Mouse (Mus musculus): ENCODE measurements around the gene Pira2.
"Not testable (repeated sequence)": the region's sequence is repeated elsewhere in the genome, so short reads cannot be mapped to it uniquely, and the experiment has no call there.

Gene Pira2

DNA sequence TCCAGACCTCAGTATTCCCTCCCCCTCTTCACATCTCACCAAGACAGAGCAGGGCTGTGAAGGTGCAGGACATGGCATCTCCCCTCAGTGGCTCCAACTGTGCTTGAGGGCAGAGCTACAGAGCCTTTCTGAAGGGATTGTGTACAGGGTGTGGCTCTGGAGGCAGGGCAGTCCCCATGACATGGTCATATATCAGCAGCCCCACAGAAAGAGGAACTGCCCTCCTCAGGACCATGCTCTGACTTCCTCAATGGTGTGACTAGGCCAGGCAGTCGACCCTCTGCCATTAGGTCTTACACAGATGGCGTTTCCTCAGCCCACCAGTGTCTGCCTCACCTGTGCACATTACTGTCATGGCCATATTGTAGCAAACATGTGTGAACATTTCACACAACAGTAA lies at the start of gene Pira2:
TSS of gene Pira2 (minus strand) at position 101 of the 400 bp plus-strand sequence.
- not testable (repeated sequence) for DNase-seq (ENCODE audit: extremely low spot score, low spot score)

- not testable (repeated sequence) for DNase-seq (ENCODE audit: extremely low spot score, low spot score)
These were observed 30.2 kb upstream of the Pira2 start for GRCm38 (mm10) chr7:3875032-3875431.

DNA sequence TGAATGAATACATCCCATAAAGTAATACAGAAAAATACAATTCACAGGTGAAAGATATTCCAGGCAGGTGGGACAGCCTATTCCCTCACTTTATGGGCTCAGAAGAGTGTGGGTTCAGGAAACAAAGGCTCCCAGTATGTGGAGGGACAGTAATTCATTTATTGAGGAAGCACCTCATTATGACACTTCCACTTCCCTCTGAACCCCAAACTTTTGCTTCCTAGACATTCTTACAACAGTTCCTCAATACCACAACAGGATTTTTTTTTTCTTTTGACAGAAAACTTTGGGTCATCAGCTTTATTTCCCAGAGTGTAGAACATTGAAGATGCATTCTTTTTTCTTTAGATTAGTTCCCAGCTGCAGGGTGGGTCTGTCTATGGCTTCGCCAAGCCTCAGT lies 7.0 kb downstream of the Pira2 start:
- not testable (repeated sequence) for DNase-seq (ENCODE audit: extremely low spot score, low spot score)

DNA sequence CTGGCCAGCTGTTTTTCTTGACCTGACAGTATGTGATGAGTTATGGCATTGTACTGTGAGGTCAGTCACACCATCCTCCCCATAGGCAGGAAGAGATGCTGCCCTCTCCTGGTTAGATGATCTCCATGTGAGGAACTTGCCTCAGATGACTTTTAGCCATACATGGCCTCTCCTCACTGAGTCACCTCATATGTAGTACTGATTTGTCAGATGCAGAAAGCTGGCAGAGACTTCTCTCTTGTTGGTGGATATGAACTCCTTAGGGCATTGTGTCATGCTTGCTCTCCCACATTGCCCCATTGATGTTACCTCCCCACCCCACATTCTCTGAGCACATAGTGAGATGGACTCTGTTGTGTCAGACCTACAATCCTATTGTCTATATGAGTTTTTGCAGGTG lies 14.2 kb downstream of the Pira2 start:
- DNase-seq (ENCODE audit: extremely low spot score, low spot score), result not testable (repeated sequence)

DNA sequence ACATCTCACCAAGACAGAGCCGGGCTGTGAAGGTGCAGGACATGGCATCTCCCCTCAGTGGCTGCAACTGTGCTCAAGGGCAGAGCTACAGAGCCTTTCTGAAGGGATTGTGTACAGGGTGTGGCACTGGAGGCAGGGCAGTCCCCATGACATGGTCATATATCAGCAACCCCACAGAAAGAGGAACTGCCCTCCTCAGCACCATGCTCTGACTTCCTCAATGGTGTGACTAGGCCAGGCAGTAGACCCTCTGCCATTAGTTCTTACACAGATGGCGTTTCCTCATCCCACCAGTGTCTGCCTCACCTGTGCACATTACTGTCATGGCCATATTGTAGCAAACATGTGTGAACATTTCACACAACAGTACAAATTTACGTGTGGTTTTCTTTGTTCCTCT lies 19.3 kb downstream of the Pira2 start, which contains the start of gene Gm15448:
TSS of gene Gm15448 (minus strand) at position 89 of the 400 bp plus-strand sequence.
- DNase-seq (ENCODE audit: extremely low spot score, low spot score), result not testable (repeated sequence)

- not testable (repeated sequence) for DNase-seq (ENCODE audit: extremely low spot score, low spot score)
These were observed 32.9 kb downstream of the Pira2 start for GRCm38 (mm10) chr7:3811912-3812311.

DNA sequence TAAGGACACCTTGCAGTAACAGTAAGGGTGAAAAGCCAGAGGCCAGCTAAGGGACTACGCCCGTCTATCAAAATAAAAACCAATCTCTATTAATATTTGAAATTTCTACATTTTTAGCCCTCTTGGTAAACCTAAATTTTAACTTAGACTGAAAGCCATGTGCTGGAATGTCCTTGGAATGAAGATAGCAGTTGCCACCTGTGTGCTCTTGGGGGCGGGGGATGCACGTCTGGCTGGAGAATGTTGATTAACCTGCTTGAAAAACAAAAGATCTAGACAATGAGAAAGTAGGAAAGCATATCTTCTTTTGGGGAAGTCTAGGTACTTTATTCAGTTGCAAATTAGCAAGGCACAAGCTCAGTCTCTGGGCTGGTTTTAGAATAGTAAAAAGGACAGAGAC lies 41.9 kb downstream of the Pira2 start:
- DNase-seq (ENCODE audit: extremely low spot score, low spot score), result not testable (repeated sequence)

GRCm38 (mm10) chr7:3799940-3800339 lies 44.9 kb downstream of the Pira2 start:
- DNase-seq (ENCODE audit: extremely low spot score, low spot score), result not testable (repeated sequence)

DNA sequence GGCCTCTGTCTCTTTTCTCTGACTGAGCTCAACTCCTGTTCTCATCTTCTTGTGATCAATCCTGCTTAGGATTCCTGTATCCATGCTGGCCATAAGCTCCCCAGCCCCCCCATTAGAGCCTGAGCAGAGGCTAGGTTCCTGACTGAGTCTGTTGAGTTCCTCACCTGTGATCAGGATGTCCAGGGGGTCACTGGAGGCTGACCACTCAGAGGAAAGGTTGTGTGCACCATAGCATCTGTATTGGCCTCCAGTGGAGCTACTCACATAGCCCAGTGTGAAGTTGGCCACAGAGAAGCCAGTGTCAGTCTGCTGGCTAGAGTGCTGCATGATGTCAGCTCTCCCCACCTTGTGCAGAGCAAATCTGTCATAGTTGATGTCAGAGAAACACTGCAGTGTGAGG lies 48.6 kb downstream of the Pira2 start:
- DNase-seq (ENCODE audit: extremely low spot score, low spot score), result not testable (repeated sequence)

Data from neural tube, embryonic 10.5 days (tissue).